Mouse (Mus musculus) 3134 (cell line): ENCODE data around the gene Arhgdia.

Experiments
- DNase-seq: peaks from one replicate; pipeline ENCODE4 v3.0.0-alpha.2; 2011; ENCODE audit warnings: low spot score; ENCODE audit not compliant: insufficient read length; ENCODE audit errors: extremely low read depth

Gene Arhgdia

GRCm38 (mm10) chr11:120581490-120582267 lies at the start of gene Arhgdia:
Gene Arhgdia (minus strand): TSS chr11:120581624.
- DNase-seq: peak; percentile 90

GRCm38 (mm10) chr11:120630401-120630871 lies 49.0 kb upstream of the Arhgdia start:
- DNase-seq: peak; percentile 70

GRCm38 (mm10) chr11:120629911-120630310 lies 48.5 kb upstream of the Arhgdia start:
- DNase-seq: peak; percentile 57

- peak; percentile 63 for DNase-seq
Observed at GRCm38 (mm10) chr11:120629341-120629730, 47.9 kb upstream of the Arhgdia start.

DNA sequence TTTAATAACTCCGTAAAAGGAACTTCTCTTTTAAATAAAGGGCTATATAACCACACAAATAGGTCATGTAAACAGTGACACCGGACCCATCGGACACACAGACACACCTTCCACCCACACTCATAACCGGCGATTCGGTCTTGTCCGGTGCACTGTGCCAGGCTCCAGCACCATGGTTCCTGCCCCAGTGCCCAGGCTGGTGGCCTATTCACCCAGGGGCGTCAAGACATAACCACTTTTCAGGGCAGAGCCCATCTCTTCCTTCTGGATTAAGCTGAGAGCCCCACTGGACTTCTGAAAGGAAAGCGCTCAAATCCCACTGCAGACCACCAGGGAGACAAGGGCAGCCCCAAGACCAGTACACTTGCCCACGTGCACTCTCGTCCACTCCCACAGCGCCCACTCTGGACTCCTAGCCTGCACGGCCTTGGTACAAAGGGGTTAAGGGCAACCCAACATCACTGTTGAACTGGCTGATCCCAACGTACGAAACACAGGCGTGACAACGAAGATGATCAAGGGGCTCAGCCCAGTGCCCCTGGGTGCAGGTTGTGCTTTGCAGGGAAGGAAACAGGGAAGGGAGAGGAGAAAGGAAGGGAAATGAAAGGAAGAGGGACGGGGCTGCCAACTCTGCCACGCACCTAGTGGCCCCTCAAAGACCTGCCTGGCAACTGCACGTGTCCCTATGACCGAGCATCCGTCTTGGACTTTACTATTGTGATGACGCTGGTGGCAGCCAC lies 47.3 kb upstream of the Arhgdia start:
- no peak for DNase-seq

- no peak for DNase-seq
Observed at GRCm38 (mm10) chr11:120627468-120628300, 46.3 kb upstream of the Arhgdia start.

- DNase-seq: no peak
Observed at GRCm38 (mm10) chr11:120626785-120627467, 45.5 kb upstream of the Arhgdia start.

GRCm38 (mm10) chr11:120625152-120625775 lies 43.8 kb upstream of the Arhgdia start, which contains the start of gene Sirt7:
Gene Sirt7 (minus strand): TSS chr11:120625240.
- DNase-seq: no peak

- peak; percentile 80 for DNase-seq
Observed at GRCm38 (mm10) chr11:120624680-120625111, 43.3 kb upstream of the Arhgdia start.

DNA sequence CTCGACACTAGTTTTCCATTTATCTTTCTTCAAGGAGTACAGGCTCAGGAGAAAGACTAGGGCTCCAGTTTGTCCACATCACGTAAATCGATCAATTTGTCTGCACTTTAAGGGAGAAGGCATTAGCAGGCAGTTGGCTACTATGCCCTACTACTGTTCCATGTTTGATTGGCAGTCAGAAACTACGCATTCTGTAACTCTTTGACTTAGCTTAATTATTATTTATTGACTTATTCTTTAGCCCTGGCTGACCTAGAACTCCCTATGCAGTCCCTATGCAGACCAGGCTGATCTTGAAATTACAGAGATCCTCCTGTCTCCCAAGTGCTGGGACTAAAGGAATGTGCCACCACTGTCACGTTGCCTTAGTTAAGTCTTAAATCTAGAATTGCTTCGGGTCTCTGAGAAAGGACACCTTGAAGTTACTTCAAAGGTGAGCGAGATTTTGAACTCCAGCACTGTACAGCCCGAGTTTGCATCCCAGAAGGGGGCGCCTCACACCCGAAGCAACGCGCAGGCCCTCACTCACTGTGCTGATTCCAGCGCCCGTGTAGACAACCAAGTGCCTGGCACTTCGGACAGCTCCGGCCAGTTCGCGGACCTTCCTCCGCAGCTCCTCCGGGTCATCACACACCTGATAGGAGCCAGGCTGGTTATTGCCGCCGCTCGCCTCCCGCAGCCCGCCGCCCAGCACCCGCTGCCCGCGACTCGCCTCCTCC lies 42.7 kb upstream of the Arhgdia start:
- no peak for DNase-seq

DNA sequence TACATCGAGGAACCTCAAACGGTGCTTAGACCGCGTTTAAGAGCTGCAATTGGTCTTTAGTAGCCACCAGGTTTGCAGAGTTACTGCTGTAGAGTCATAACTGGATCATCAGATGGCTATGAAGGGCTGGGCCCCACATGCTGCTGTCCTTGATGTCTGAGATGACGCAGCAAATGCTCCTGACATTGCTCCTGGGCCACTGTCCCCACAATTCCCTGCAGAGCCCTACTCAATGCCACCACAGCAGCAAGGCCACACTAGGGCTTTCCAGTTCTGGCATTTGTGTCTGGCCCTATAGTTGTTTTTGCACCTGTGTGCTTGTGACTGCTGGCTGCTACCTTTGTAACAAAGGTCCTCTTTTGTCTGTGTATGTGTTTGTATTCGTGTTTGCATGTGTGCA lies 41.4 kb upstream of the Arhgdia start:
- no peak for DNase-seq

DNA sequence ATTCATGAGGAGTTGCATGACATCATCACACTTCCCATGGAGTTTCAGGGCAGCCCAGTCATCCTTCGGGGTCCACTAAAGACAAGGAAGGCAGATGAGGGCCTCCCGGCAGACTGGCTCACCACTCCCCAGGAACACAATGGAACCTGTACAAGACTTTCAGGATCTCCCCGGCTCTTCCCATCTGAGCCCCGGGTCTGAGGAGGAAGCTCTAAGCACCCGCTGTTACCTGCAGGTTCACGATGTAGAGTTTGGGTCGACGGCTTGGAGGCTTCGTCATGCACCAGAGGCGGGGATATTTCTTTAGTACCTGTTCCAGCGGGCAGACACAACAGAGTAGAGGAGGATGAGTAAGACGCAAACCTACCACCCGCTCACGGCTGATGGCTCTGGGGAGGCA lies 38.8 kb upstream of the Arhgdia start:
- DNase-seq: no peak

DNA sequence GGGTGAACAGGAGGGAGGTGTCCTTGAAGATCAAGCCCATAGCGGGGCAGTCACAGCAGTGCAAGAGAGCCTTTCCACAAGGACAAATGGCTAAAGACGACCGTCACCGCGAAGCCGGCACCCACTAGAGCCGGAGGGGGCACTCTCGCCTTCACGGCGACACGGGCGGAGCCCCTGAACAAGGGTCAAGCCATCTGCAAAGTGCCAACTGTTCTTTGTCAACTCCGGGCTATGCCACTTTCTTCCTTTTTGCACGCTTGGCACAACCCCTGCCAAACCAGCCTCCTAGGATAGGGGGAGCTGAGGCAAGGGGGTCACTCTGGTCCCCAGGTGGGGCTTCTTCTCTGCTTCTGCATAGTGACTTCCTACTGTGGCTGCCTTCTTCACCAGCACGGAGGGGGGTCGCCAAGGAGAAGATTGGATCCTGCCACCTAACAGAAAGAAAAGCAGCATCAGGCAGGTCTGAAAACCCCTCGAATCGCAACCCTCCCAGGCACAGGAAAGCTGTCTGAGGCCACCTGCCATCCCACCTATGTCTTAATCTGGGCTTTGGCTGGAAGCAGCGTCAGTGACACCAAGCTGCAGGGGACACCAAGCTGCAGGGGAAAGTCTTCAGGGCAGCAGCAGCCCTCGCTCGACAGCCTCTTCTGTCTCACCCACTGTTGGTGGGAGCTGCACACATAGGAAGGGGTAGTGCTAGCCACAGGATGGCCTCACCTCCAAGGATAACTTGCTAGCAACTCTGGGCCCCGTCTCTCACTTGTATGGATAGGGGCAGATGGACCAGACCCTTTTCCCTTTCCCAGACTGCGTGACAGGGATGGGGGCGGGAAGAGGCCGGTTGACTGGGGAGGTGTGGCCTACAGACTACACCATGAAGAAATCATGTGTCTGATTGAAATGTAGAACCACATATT lies 37.5 kb upstream of the Arhgdia start:
- DNase-seq: no peak

GRCm38 (mm10) chr11:120617519-120618112 lies 36.2 kb upstream of the Arhgdia start, which contains the start of gene Pcyt2:
Gene Pcyt2 (minus strand): TSS chr11:120617936.
- DNase-seq: peak; percentile 96

DNA sequence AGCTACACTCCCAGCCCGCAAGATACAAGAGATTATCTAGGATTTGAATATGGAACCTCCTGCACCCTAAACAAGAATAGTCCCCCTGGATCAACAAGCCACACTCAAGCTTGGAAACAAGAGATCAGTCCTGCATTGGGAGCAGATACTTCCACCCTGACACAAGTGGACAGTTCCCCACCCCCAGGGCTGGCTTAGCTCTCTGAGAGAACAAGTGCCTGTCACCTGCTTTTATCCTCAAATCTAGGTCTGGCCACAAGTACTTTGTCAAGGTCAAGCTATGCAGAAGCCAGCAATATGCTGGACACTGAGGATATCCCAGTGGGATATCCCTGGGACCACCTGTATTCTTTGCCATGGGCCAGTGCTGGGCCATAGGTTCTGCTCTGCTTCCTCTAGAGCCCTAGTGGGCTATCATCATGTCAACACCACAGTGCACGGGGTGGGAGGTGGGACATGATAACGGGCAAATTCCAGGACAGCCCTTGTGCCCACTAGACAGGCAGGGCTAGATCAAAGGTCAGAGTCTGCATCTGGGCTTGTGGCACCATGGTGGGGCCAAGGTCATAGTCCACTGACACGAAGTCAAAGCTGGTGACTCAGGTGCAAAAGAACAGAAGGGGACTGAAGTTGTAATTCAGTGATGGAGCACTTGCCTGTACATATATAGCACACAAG lies 35.3 kb upstream of the Arhgdia start:
- no peak for DNase-seq

DNA sequence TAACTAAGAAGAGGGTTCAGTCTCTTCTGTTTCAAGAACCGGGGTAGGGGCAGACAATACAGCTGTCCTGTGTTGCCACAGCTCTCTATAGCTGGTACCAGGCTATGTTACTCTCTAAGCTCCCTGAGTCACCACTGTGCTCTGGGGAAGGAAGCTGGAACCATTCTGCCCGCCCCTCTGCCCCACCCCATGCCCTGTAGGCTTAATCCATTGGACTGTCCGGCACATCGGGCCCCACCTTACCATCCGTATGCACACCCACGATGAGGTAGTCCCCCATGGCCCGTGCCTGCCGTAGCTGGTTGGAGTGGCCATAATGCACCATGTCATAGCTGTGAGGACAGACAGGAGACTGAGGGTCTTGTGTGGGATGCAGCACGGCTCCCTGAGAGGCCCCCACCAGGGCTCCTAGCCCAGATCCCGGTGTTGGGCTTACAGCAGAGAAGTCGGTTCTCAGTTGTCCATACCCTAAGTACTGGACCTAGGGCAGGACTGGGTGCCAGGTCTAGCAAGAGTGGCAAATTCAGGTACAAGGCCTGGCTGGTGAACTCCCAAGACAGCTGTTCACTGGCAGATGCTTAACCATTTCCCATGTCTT lies 34.3 kb upstream of the Arhgdia start:
- peak; percentile 77 for DNase-seq

- no peak for DNase-seq
Observed at GRCm38 (mm10) chr11:120615167-120615566, 33.7 kb upstream of the Arhgdia start.
